Mouse (Mus musculus) adipocyte (in vitro differentiated cells): Measurements from ENCODE around the gene Pmfbp1.

ENCODE experiments used
- DNase-seq: peaks from one replicate; pipeline ENCODE4 v3.0.0-alpha.2; 2016; ENCODE audit warnings: low spot score

The Pmfbp1 gene

DNA sequence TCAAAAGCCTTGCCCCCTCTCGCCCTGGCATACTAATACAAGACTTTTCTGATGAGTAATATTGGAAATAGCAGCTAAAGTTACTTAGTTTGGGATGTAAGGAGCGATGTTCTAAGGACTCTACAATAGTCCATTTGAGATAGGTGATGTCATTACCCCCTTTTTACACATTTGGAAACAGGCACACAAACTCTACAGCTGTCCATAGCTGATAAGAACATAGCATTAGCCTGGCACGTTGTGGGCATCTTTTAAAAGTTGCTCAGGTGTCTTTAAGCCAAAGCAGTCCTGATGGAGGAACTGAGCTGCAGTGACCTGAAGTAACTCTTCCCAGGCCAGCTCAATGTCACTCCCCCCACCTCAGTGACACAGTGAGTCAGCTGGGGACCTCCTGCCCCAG, 97.5 kb downstream of the Pmfbp1 start:
- DNase-seq, result no peak

DNA sequence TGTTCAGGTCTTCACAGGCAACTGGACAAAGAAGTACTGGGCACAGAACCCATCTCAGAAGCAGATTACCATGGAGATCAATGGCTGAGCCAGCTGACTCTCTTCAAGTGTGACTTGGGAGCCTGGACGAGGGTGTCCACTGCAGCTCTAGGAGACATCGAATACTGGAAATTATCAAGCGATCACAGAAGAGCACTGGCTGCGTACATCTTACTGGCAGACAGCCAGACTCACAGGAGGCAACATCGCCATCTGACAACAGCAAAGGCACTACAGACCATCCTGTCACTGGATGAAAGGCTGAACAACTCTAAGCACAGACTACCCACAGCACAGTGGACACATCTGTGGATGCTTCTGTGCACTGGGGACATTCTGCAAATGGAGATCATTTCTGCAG, 98.3 kb downstream of the Pmfbp1 start:
- no peak for DNase-seq
